Mouse (Mus musculus) bone marrow macrophage, adult 2 months (primary cell): ENCODE measurements at regions not wholly inside any gene's neighbourhood (a gene's known extent, or its start where the extent isn't known, plus 50 kb on each side); places are given as distances from the start of the nearest gene placed in this dataset.

ENCODE experiments used
- CTCF ChIP-seq: IDR thresholded peaks from 2 replicates; pipeline ENCODE4 v1.5.1; 2012; ENCODE audit warnings: low read depth, mild to moderate bottlenecking, low read length, moderate library complexity
- POLR2A ChIP-seq: IDR thresholded peaks from 2 replicates; pipeline ENCODE4 v1.6.1; 2012; ENCODE audit warnings: mild to moderate bottlenecking, low read depth, low read length, borderline replicate concordance

- TF ChIP-seq CTCF (no peak), POLR2A (no peak)
Observed at GRCm38 (mm10) chr7:39705118-39706095, 187.8 kb downstream of the Zfp619 start.
